Comparison of ENCODE assay signal across 9 mouse cellular contexts in genomic region chr11:58018287-58018686, GRCm38 (mm10). TPM values are rescaled to one million over a fixed set of nuclear protein-coding genes. Genes with fewer than 3 reads are reported as not detected.
DNase-seq lines count a peak whose midpoint lies in the region; ATAC-seq lines count a peak whose summit lies in the region.
"Had no signal": no experiment of that assay in that cellular context is flagged by ENCODE, and none has a peak within 500 bp of the region (broad histone marks: within the 10 kb centered on the region; RNA-seq: fewer than 3 reads in every experiment).

No protein-coding gene starts in this region.

- H3K27me3 ChIP-seq in heart, embryonic 13.5 days (replicated peaks) = no peaks in the 10 kb centered on the region
- no peaks in the 10 kb centered on the region for H3K27me3 ChIP-seq in heart, embryonic 10.5 days (ENCODE audit: insufficient read depth, poor library complexity, severe bottlenecking)
- H3K27me3 ChIP-seq in stomach, embryonic 15.5 days (replicated peaks) = no peaks in the 10 kb centered on the region
- H3K27me3 ChIP-seq in midbrain, embryonic 10.5 days (ENCODE audit: low read depth, poor library complexity, severe bottlenecking) = no peaks in the 10 kb centered on the region

- H3K4me3 ChIP-seq in heart, embryonic 13.5 days = no peak overlapping the region
- H3K4me3 ChIP-seq in heart, embryonic 10.5 days = no peak overlapping the region
- H3K4me3 ChIP-seq in stomach, embryonic 15.5 days (replicated peaks) = no peak overlapping the region
- no peak overlapping the region for H3K4me3 ChIP-seq in midbrain, embryonic 10.5 days

- no peak for ATAC-seq in heart, embryonic 13.5 days (ENCODE audit: extremely low read depth, insufficient number of reproducible peaks, low FRiP score, low TSS enrichment)
- no peak for ATAC-seq in stomach, embryonic 15.5 days (ENCODE audit: insufficient read depth, low FRiP score, low read depth)

- 34% methylated on average over 2 of the region's 2 CpGs for WGBS in heart, embryonic 13.5 days
- 34% methylated on average over 2 of the region's 2 CpGs for WGBS in heart, embryonic 10.5 days
- 45% methylated on average over 2 of the region's 2 CpGs for WGBS in stomach, embryonic 15.5 days
- WGBS in midbrain, embryonic 10.5 days = 84% methylated on average over 2 of the region's 2 CpGs

- peaks cover 89% of the 10 kb centered on the region for H3K4me1 ChIP-seq in heart, embryonic 13.5 days
- peaks cover 76% of the 10 kb centered on the region for H3K4me1 ChIP-seq in heart, embryonic 10.5 days
- peaks cover 48% of the 10 kb centered on the region for H3K4me1 ChIP-seq in stomach, embryonic 15.5 days
- peaks cover 40% of the 10 kb centered on the region for H3K4me1 ChIP-seq in midbrain, embryonic 10.5 days

- H3K27ac ChIP-seq in heart, embryonic 13.5 days (replicated peaks) = peak overlapping the region; percentile 10; the same call in 1 of the 2 replicates
- H3K27ac ChIP-seq in heart, embryonic 10.5 days = no peak overlapping the region
- H3K27ac ChIP-seq in stomach, embryonic 15.5 days = peak overlapping the region; percentile 12; the same call in 1 of the 2 replicates
- no peak overlapping the region for H3K27ac ChIP-seq in midbrain, embryonic 10.5 days (replicated peaks)
- H3K27ac ChIP-seq: macrophage had no signal

- DNase-seq in heart, embryonic 10.5 days (ENCODE audit: low spot score) = no peak
- DNase-seq in right cerebral cortex, adult 2 months (ENCODE audit: low spot score in 2 of 2) = peak; percentile 31 to 38
- no peak for DNase-seq in right cerebral cortex, postnatal 14 days
- DNase-seq in adrenal gland, postnatal 36 days = peak; percentile 22 to 59
- DNase-seq in midbrain, embryonic 10.5 days (ENCODE audit: low spot score) = no peak
- no peak for DNase-seq in layer of hippocampus, postnatal 14 days (ENCODE audit: low spot score in 2 of 2)

- peak overlapping the region; percentile 17; the same call in 1 of the 2 replicates for H3K9ac ChIP-seq in heart, embryonic 13.5 days
- no peak overlapping the region for H3K9ac ChIP-seq in stomach, embryonic 15.5 days

- H3K9me3 ChIP-seq in heart, embryonic 13.5 days = no peaks in the 10 kb centered on the region
- H3K9me3 ChIP-seq in heart, embryonic 10.5 days = no peaks in the 10 kb centered on the region
- no peaks in the 10 kb centered on the region for H3K9me3 ChIP-seq in stomach, embryonic 15.5 days
- no peaks in the 10 kb centered on the region for H3K9me3 ChIP-seq in midbrain, embryonic 10.5 days (replicated peaks)

- H3K4me2 ChIP-seq in heart, embryonic 13.5 days = no peak overlapping the region; the same call in 1 of the 2 replicates
- no peak overlapping the region for H3K4me2 ChIP-seq in stomach, embryonic 15.5 days

- no peaks in the 10 kb centered on the region for H3K36me3 ChIP-seq in heart, embryonic 13.5 days
- no peaks in the 10 kb centered on the region for H3K36me3 ChIP-seq in heart, embryonic 10.5 days
- H3K36me3 ChIP-seq in stomach, embryonic 15.5 days = no peaks in the 10 kb centered on the region
- peaks cover 8% of the 10 kb centered on the region; the same call in 1 of the 2 replicates for H3K36me3 ChIP-seq in midbrain, embryonic 10.5 days

RNA-seq across cellular contexts. Expression of gene Larp1, which starts 9.4 kb away (rescaled TPM):
- polyA plus RNA-seq in heart, embryonic 13.5 days (2015; fragmentation: Nextera tagmentation; extraction: Ambion mirVana) = 11.7 and 12.8 TPM in 2 replicates
- polyA plus RNA-seq in heart, embryonic 10.5 days (2016; fragmentation: Nextera tagmentation; extraction: Ambion mirVana) = 18.3 and 21.8 TPM in 2 replicates
- 100 to 1,000 TPM; 102 to 112 TPM for total RNA-seq in adrenal gland, postnatal 36 days (2021)
- polyA plus RNA-seq in stomach, embryonic 15.5 days (2015; fragmentation: Nextera tagmentation; extraction: Ambion mirVana) = 25.6 and 27.4 TPM in 2 replicates
- 13.0 and 15.3 TPM in 2 replicates for polyA plus RNA-seq in midbrain, embryonic 10.5 days (2016; fragmentation: Nextera tagmentation; extraction: Ambion mirVana)
- total RNA-seq in layer of hippocampus, postnatal 14 days (2021) = 10 to 100 TPM; 86.6 to 93.6 TPM

Comparison
In these comparisons a context has a peak if more than half of its experiments do, and no peak if none do; other contexts are left out.
1. H3K27ac ChIP-seq: peak in heart, embryonic 13.5 days (single experiment) and stomach, embryonic 15.5 days (single experiment); none in heart, embryonic 10.5 days (single experiment) and midbrain, embryonic 10.5 days (single experiment).
2. DNase-seq: peak in right cerebral cortex, adult 2 months (2 of 2) and adrenal gland, postnatal 36 days (2 of 2); none in heart, embryonic 10.5 days (single experiment), right cerebral cortex, postnatal 14 days (single experiment), midbrain, embryonic 10.5 days (single experiment) and layer of hippocampus, postnatal 14 days (0 of 2).